Mouse (Mus musculus) forebrain, embryonic 14.5 days (tissue): ENCODE results near the gene Phykpl. TPM values are rescaled to one million over a fixed set of nuclear protein-coding genes. Genes with fewer than 3 reads are reported as not detected.
"Not testable (repeated sequence)": the region's sequence is repeated elsewhere in the genome, so short reads cannot be mapped to it uniquely, and the experiment has no call there.

Experiments
- ATAC-seq: fragments of 200-750 bp; cut with Nextera tagmentation; 2 replicates; pipeline ENCODE4 v1.8.0; 2017; ENCODE audit warnings: mild to moderate bottlenecking, moderate library complexity
- DNase-seq: peaks from one replicate; pipeline ENCODE4 v3.0.0-alpha.2; 2015; ENCODE audit warnings: low spot score
- H3K27ac ChIP-seq: fragments of 300-500 bp; sonication (generic); 2 replicates; pipeline ENCODE4 v1.5.1; 2014; ENCODE audit warnings: low read depth, mild to moderate bottlenecking, control low read depth, low read length, moderate library complexity
- H3K27me3 ChIP-seq: fragments of 300-500 bp; sonication (generic); replicated peaks from 2 replicates; pipeline ENCODE4 v1.6.1; 2014; ENCODE audit warnings: low read length, control low read depth, mixed read lengths; ENCODE audit not compliant: control insufficient read depth, insufficient read depth
- H3K36me3 ChIP-seq: fragments of 300-500 bp; sonication (generic); 2 replicates; pipeline ENCODE4 v1.6.1; 2014; ENCODE audit warnings: low read length, control low read depth; ENCODE audit not compliant: control insufficient read depth, insufficient read depth
- H3K4me1 ChIP-seq: fragments of 300-500 bp; sonication (generic); 2 replicates; pipeline ENCODE4 v1.6.1; 2014; ENCODE audit warnings: antibody characterized with exemption, low read length, control low read depth; ENCODE audit not compliant: control insufficient read depth, insufficient read depth
- H3K4me2 ChIP-seq: fragments of 300-500 bp; sonication (generic); 2 replicates; pipeline ENCODE4 v1.6.1; 2014; ENCODE audit warnings: mild to moderate bottlenecking, control low read depth, low read length
- H3K4me3 ChIP-seq: fragments of 300-500 bp; sonication (generic); 2 replicates; pipeline ENCODE4 v1.5.1; 2014; ENCODE audit warnings: low read depth, low read length, control low read depth
- H3K9ac ChIP-seq: fragments of 300-500 bp; sonication (generic); 2 replicates; pipeline ENCODE4 v1.6.1; 2014; ENCODE audit warnings: mild to moderate bottlenecking, low read length, control low read depth, moderate library complexity
- H3K9me3 ChIP-seq: fragments of 300-500 bp; sonication (generic); replicated peaks from 2 replicates; pipeline ENCODE4 v1.6.1; 2016; ENCODE audit warnings: low read length, control low read depth, mixed read lengths; ENCODE audit not compliant: control insufficient read depth
- WGBS: fragments of 180-500 bp; shearing (Covaris S2); extraction: QIAGEN DNeasy Blood & Tissue Kit; methylation state at CpG from one replicate; pipeline ENCODE4 v1.1.7; 2014; 5-methylcytosine and 5-hydroxymethylcytosine counted together
- polyA plus RNA-seq: library from polyadenylated mRNA; unstranded; fragments of >200 nt; fragmentation: Nextera tagmentation; extraction: Ambion mirVana; gene quantifications from 2 replicates; pipeline ENCODE4 v1.2.1, GENCODE M21; 2014

Gene Phykpl
- polyA plus RNA-seq, 1 experiment from 2014 or later: 9.7 TPM

- Histone ChIP-seq H3K4me2 (no peak overlapping the region), H3K9me3 (no peaks in the 10 kb centered on the region), H3K36me3 (peaks cover 57% of the 10 kb centered on the region), H3K4me1 (0 out of 2 replicates have a peak, but pooled peaks cover 3% of the 10 kb centered on the region), H3K4me3 (no peak overlapping the region), H3K27ac (no peak overlapping the region), H3K27me3 (no peaks in the 10 kb centered on the region), H3K9ac (no peak overlapping the region)
- ATAC-seq (no peak), DNase-seq (no peak)
- 85% methylated on average over 15 of the region's 15 CpGs for WGBS
Observed at GRCm38 (mm10) chr11:51629651-51630314, 45.2 kb downstream of the Phykpl start.

- Histone ChIP-seq H3K27ac (no peak overlapping the region), H3K9me3 (no peaks in the 10 kb centered on the region), H3K4me3 (no peak overlapping the region), H3K9ac (no peak overlapping the region), H3K4me2 (no peak overlapping the region), H3K27me3 (no peaks in the 10 kb centered on the region), H3K4me1 (0 out of 2 replicates have a peak, but pooled peaks cover 9% of the 10 kb centered on the region), H3K36me3 (peaks cover 33% of the 10 kb centered on the region)
- WGBS: 90% methylated on average over 6 of the region's 6 CpGs
- ATAC-seq: no peak
- DNase-seq: no peak
Observed at GRCm38 (mm10) chr11:51632130-51632753, 47.7 kb downstream of the Phykpl start.

- not testable (repeated sequence) for H3K4me3 ChIP-seq, H3K27ac ChIP-seq, H3K9me3 ChIP-seq, H3K4me2 ChIP-seq, H3K27me3 ChIP-seq, H3K9ac ChIP-seq, ATAC-seq, DNase-seq, H3K4me1 ChIP-seq
- 94% methylated on average over 7 of the region's 7 CpGs for WGBS
- H3K36me3 ChIP-seq: peaks cover 23% of the 10 kb centered on the region
Observed at GRCm38 (mm10) chr11:51633200-51633599, 48.6 kb downstream of the Phykpl start.

- no peak overlapping the region for H3K9ac ChIP-seq
- WGBS: 89% methylated on average over 3 of the region's 3 CpGs
Observed at GRCm38 (mm10) chr11:51633721-51634120, 49.2 kb downstream of the Phykpl start.

GRCm38 (mm10) chr11:51635127-51635524, 50.6 kb downstream of the Phykpl start:
- Histone ChIP-seq H3K4me2 (peak overlapping the region; percentile 79), H3K27me3 (no peaks in the 10 kb centered on the region), H3K9ac (peak overlapping the region; percentile 80), H3K9me3 (no peaks in the 10 kb centered on the region), H3K36me3 (peaks cover 12% of the 10 kb centered on the region; the same call in 1 of the 2 replicates), H3K4me3 (peak overlapping the region; percentile 70), H3K27ac (peak overlapping the region; percentile 79), H3K4me1 (0 out of 2 replicates have a peak, but pooled peaks cover 9% of the 10 kb centered on the region)
- DNase-seq: no peak
- 18% methylated on average over 6 of the region's 6 CpGs for WGBS
- ATAC-seq: no peak

More at GRCm38 (mm10) chr11:51633721-51634120, 49.2 kb downstream of the Phykpl start:
- H3K4me2 ChIP-seq: no peak overlapping the region
- ATAC-seq (no peak), DNase-seq (no peak)
- H3K27me3 ChIP-seq: no peaks in the 10 kb centered on the region
- H3K27ac ChIP-seq: no peak overlapping the region
- no peaks in the 10 kb centered on the region for H3K9me3 ChIP-seq
- 0 out of 2 replicates have a peak, but pooled peaks cover 9% of the 10 kb centered on the region for H3K4me1 ChIP-seq
- no peak overlapping the region for H3K4me3 ChIP-seq
- H3K36me3 ChIP-seq: peaks cover 20% of the 10 kb centered on the region

GRCm38 (mm10) chr11:51635525-51636322, 51.2 kb downstream of the Phykpl start, which contains the start of gene Rmnd5b:
Gene Rmnd5b (minus strand): TSS chr11:51635896.
- Histone ChIP-seq H3K4me2 (peak within 1 kb of the TSS; percentile 79), H3K4me1 (0 out of 2 replicates have a peak, but pooled peaks cover 9% of the 10 kb centered on the region), H3K9me3 (no peaks in the 10 kb centered on the region), H3K36me3 (peaks cover 8% of the 10 kb centered on the region; the same call in 1 of the 2 replicates), H3K4me3 (peak within 1 kb of the TSS; percentile 70), H3K9ac (peak within 1 kb of the TSS; percentile 80), H3K27me3 (no peaks in the 10 kb centered on the region), H3K27ac (peak within 1 kb of the TSS; percentile 79)
- DNase-seq (peak; percentile 94), ATAC-seq (peak; percentile 93)
- WGBS: under 1% methylated on average over 61 of the region's 61 CpGs

- H3K4me2 ChIP-seq: peak overlapping the region; percentile 79
- H3K4me3 ChIP-seq: peak overlapping the region; percentile 70
- no peaks in the 10 kb centered on the region for H3K27me3 ChIP-seq
- peaks cover 3% of the 10 kb centered on the region; the same call in 1 of the 2 replicates for H3K36me3 ChIP-seq
- DNase-seq (peak; percentile 83), ATAC-seq (peak; percentile 66)
- H3K27ac ChIP-seq: peak overlapping the region; percentile 79
- H3K9me3 ChIP-seq: no peaks in the 10 kb centered on the region
- peak overlapping the region; percentile 80 for H3K9ac ChIP-seq
- H3K4me1 ChIP-seq: 0 out of 2 replicates have a peak, but pooled peaks cover 9% of the 10 kb centered on the region
- WGBS: 3% methylated on average over 6 of the region's 6 CpGs
Observed at GRCm38 (mm10) chr11:51636323-51636684, 51.7 kb downstream of the Phykpl start.

- H3K27ac ChIP-seq: no peak overlapping the region
- 3% methylated on average over 17 of the region's 17 CpGs for WGBS
Observed at GRCm38 (mm10) chr11:51637971-51638414, 53.4 kb downstream of the Phykpl start.

More at GRCm38 (mm10) chr11:51637971-51638414, 53.4 kb downstream of the Phykpl start:
- H3K4me1 ChIP-seq: 0 out of 2 replicates have a peak, but pooled peaks cover 9% of the 10 kb centered on the region
- H3K4me2 ChIP-seq: no peak overlapping the region
- no peak overlapping the region for H3K4me3 ChIP-seq
- no peaks in the 10 kb centered on the region for H3K9me3 ChIP-seq
- no peaks in the 10 kb centered on the region for H3K27me3 ChIP-seq
- ATAC-seq: no peak
- H3K9ac ChIP-seq: peak overlapping the region; percentile 1; the same call in 1 of the 2 replicates
- no peaks in the 10 kb centered on the region for H3K36me3 ChIP-seq
- DNase-seq: no peak
